Mouse (Mus musculus): ENCODE results near the gene Chrnb2. TPM values are rescaled to one million over a fixed set of nuclear protein-coding genes. Genes with fewer than 3 reads are reported as not detected.
"Not testable (repeated sequence)": the region's sequence is repeated elsewhere in the genome, so short reads cannot be mapped to it uniquely, and the experiment has no call there.

Gene Chrnb2
- total and polyA plus RNA-seq, 3 experiments = 1.6 to 4.0 TPM; not detected in 1

- peak overlapping the region in 1 of 2 experiments; percentile 14; a peak in 1 of 4 replicates for H3K4me3 ChIP-seq (ENCODE audit: control insufficient read depth in 1 of 2, insufficient read depth in 1 of 2, low read depth in 2 of 2, low read length in 2 of 2)
- peaks cover 0 to 4% of the 10 kb centered on the region in 2 experiments; a peak in 2 of 4 replicates for H3K36me3 ChIP-seq (ENCODE audit: control insufficient read depth in 1 of 2, insufficient read depth in 2 of 2, low read length in 2 of 2)
- no peaks in the 10 kb centered on the region for H3K9me3 ChIP-seq (replicated peaks; ENCODE audit: insufficient read depth, low read length)
- TF ChIP-seq EP300 (IDR thresholded peaks at IDR 0.05; ENCODE audit: low read depth in 1 of 2, low read length in 2 of 2) = no peak
- TF ChIP-seq UBTF (IDR thresholded peaks at IDR 0.05; ENCODE audit: borderline replicate concordance, insufficient read depth, low read depth, low read length) = no peak
- TF ChIP-seq JUND (IDR thresholded peaks at IDR 0.05; ENCODE audit: low read depth, low read length) = no peak
- no peak for TF ChIP-seq MAX (IDR thresholded peaks at IDR 0.05; ENCODE audit: low read length)
- no peak for TF ChIP-seq ZKSCAN1 (IDR thresholded peaks at IDR 0.05; ENCODE audit: low read depth, low read length)
- no peak for TF ChIP-seq CHD2 (IDR thresholded peaks at IDR 0.05; ENCODE audit: low read length)
- TF ChIP-seq USF1 (IDR thresholded peaks at IDR 0.05; ENCODE audit: low read depth, low read length) = no peak
- TF ChIP-seq MEF2A (IDR thresholded peaks at IDR 0.05; ENCODE audit: extremely low read depth, insufficient replicate concordance, low read depth, low read length, poor library complexity, severe bottlenecking) = no peak
- no peak for TF ChIP-seq TBP (IDR thresholded peaks at IDR 0.05; ENCODE audit: low read depth, low read length)
- no peak for TF ChIP-seq SIN3A (IDR thresholded peaks at IDR 0.05; ENCODE audit: low read length)
- TF ChIP-seq MYC (IDR thresholded peaks at IDR 0.05; ENCODE audit: low read depth, low read length) = no peak
- TF ChIP-seq MYB (IDR thresholded peaks at IDR 0.05; ENCODE audit: low read depth, low read length) = no peak
- no peak for TF ChIP-seq MAFK (IDR thresholded peaks at IDR 0.05; ENCODE audit: borderline replicate concordance, low read depth, low read length)
- TF ChIP-seq RAD21 (IDR thresholded peaks at IDR 0.05; ENCODE audit: low read depth, low read length) = no peak
- no peak for TF ChIP-seq SMC3 (IDR thresholded peaks at IDR 0.05; ENCODE audit: low read depth, low read length)
- H3K9ac ChIP-seq (ENCODE audit: control insufficient read depth, low read depth, low read length, poor library complexity, severe bottlenecking) = no peak overlapping the region
- no peaks in the 10 kb centered on the region for H3K79me2 ChIP-seq (ENCODE audit: control insufficient read depth, insufficient read depth, low read length, poor library complexity)
- H3K27me3 ChIP-seq (ENCODE audit: control insufficient read depth in 1 of 2, insufficient read depth in 2 of 2, low read length in 2 of 2) = no peaks in the 10 kb centered on the region
- H3K27ac ChIP-seq (ENCODE audit: control insufficient read depth, low read depth, low read length) = no peak overlapping the region
- peaks cover 0 to 8% of the 10 kb centered on the region in 2 experiments; a peak in 2 of 4 replicates for H3K4me1 ChIP-seq (ENCODE audit: control insufficient read depth in 1 of 2, insufficient read depth in 2 of 2, low read length in 2 of 2)
- no peak for DNase-seq (ENCODE audit: low read depth, low spot score)
These were observed 36.5 kb upstream of the Chrnb2 start for GRCm38 (mm10) chr3:89800774-89801506.

GRCm38 (mm10) chr3:89800078-89800477 lies 35.6 kb upstream of the Chrnb2 start:
- H3K4me3 ChIP-seq (ENCODE audit: control insufficient read depth in 1 of 2, insufficient read depth in 1 of 2, low read depth in 2 of 2, low read length in 2 of 2); H3K9me3 ChIP-seq (replicated peaks; ENCODE audit: insufficient read depth, low read length); H3K9ac ChIP-seq (ENCODE audit: control insufficient read depth, low read depth, low read length, poor library complexity, severe bottlenecking); DNase-seq (ENCODE audit: low read depth, low spot score); H3K27ac ChIP-seq (ENCODE audit: control insufficient read depth, low read depth, low read length); H3K79me2 ChIP-seq (ENCODE audit: control insufficient read depth, insufficient read depth, low read length, poor library complexity); H3K36me3 ChIP-seq (ENCODE audit: control insufficient read depth in 1 of 2, insufficient read depth in 2 of 2, low read length in 2 of 2); H3K27me3 ChIP-seq (ENCODE audit: control insufficient read depth in 1 of 2, insufficient read depth in 2 of 2, low read length in 2 of 2): not testable (repeated sequence)
- peaks cover 0 to 14% of the 10 kb centered on the region in 2 experiments; a peak in 2 of 4 replicates for H3K4me1 ChIP-seq (ENCODE audit: control insufficient read depth in 1 of 2, insufficient read depth in 2 of 2, low read length in 2 of 2)
